Mouse (Mus musculus) mammary gland, adult 2 months (tissue): Measurements from ENCODE around the gene Tyrobp. TPM values are rescaled to one million over a fixed set of nuclear protein-coding genes. Genes with fewer than 3 reads are reported as not detected.

Experiments
- polyA plus RNA-seq: library from polyadenylated mRNA; depleted of rRNA; stranded (reverse); fragments of >200 nt; gene quantifications from 2 replicates; pipeline ENCODE4 v1.2.3, GENCODE M21; 2012; ENCODE audit warnings: low replicate concordance; rRNA removed

Gene Tyrobp
- 324 and 410 TPM in 2 replicates for polyA plus RNA-seq

DNA sequence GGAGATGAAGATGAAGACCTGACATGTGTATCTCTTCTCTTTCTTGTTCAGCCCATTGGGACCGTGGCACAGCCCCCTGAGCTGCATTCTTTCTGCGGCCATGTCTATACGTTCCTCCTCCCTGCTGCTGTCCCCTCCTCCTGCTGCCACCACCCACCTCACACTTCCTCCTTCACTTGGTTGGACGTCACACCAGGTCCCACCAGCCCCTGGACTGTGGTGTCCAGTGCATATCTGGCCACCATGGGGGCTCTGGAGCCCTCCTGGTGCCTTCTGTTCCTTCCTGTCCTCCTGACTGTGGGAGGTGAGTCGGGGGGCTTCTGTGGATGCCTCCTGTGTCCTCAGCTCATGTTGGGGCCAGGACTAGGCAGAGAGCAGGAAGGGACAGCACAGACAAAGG, at the start of gene Tyrobp:
Gene Tyrobp, plus strand, starts transcription at position 165 of the 400 bp plus-strand sequence.

DNA sequence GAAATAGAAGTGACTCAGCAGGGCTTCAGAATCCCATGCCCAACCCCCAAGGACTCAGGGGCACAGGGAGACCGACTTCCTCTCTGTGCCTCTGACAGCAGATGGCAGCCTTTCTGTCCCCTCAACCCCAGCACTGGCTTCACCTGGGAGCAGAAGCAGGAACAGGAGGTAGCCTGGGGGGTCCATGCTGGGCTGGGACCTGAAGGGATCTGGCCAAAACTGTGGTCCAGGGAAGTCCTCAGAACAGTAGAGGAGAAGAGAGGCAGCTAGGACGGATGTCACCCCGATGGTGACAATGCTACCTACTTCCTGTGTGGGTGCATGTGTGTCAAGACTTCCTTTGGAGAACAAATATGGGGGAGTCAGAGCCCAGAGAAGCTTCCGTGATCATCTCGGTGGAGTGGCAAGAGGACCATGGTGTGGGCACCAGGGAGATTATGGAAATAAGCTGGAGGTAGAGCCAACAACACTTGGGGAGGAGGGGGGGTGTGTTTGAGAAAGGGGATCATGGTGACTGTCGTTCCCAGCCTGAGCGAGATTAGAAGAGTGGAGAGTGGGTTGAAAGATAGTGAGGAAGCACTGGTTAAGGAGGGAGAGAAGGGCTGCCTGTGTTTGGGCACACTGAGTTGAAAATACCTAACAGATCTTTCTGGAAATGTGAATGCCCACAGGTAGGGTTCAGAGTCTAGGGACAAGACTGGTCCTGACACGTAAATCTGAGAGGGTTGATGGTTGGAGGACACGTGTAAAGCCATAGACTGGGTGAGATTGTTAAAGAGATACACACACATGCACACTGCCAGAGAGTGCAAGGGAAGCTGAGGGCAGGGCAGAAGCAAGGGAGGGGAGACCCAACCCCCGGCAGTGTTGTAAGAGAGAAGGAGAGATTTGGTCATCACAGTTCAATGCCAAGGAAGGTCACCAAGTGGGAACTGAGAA, 6.3 kb downstream of the Tyrobp start, which contains the start of gene Hcst:
Gene Hcst, minus strand, starts transcription at position 294 of the 939 bp plus-strand sequence.

DNA sequence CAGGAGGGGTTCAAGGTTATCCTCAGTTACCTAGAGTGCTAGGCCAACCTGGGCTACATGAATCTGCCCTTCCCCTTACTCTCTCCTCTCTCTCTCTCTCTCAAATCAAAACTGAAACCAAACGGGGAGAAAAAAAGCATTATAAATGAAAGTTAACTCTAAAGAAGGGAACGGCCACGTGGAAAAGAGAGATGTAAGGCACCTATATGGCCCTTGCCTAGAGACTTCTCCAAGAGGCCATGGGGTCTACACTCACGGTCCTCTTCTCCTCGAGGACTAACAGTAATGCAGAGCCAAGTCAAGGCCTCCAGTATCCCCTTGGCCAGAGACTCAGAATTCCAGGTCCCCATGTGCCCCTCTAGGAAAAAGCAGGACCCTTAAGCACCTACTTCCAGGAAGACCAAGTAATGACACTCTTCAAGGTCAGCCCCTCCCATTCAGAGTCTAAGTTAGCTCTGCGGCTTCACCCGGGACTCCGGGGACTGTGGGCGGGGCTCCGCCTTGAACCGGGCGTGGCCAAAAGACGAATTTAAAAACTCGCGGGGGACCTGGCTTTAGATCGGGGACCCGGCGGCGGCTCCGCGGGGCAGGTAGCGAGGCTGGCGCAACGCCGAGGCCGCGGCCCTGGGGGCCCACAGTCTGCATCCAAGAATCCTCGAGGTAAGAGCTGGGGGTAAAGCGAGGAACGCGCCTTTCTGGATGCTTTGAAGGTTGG, 7.8 kb downstream of the Tyrobp start, which contains the start of gene Nfkbid:
Gene Nfkbid, plus strand, starts transcription at position 558 of the 715 bp plus-strand sequence.

DNA sequence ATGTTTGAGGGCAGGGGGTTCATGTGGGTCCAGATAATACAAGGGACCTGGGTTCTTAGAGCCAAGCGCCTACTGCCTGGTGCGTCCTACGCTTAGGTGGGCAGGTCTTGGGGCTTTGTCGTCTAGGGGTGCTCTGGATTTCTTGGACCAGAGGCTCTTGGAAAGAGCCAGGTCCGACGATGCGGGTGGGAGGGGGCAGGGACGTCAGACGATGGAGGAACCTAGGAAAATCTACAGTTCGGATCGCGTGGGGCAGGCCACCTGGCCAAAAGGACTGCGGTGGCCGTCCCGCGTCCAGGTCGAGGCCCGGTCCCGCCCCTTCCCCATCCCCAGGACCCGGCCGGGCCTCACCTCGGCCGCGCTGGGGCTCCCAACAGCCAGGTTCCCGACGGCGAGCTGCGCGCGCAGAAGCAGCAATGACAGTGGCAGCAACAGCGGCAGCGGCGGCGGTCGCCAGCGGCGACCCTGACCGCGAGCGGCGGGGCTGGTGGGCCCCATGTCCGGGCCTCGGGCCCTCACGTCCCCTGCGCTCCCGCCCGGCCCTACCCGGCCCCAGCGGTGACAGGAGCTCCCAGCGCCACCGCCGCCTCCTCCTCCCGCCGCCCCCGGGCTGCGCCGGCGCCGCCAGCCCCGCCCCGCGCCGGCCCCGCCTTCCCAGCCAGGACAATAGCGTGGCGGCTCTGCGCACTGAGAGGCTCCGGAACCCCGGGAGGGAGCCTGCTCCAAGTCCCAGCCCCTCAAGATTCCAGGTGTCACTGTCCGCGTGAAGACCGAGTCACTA, 31.6 kb downstream of the Tyrobp start, which contains the start of gene Aplp1:
Gene Aplp1, minus strand, starts transcription at position 565 of the 781 bp plus-strand sequence.

DNA sequence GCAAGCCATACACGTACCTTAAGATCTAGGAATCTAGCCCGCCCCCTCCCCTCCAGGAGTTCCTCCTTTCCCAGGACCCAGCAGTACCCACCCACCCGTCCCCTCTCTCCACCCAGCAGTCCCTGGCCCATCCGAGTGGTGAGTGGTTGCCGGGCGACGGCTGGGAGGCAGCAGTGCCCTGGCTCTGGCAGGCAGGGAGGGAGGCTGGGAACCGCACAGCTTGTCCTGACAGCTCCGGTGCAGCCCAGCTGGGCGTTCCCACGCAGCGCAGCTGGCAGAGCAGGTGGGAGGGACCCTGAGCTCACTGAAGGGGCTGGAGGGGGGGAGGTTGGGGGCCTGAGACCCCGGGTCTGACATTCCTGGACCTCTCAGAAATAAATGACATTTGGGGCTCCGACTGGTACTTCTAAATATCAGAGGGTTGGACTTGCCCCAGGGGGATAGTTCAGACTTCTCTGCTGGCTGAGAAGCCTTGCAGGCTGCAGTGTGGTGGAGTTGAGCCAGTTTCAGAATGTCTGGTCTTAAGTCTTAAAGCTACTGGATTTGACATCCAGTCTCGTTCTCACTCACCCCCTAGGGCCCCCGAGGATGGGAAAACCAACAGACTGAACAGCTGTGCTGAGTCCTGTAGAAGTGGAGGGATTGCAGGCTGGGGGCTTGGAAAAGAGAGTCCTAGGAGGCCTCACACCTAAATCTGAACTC, 44.2 kb downstream of the Tyrobp start, which contains the start of the genes Kirrel2 and Nphs1:
Gene Kirrel2, minus strand, starts transcription at position 62 of the 702 bp plus-strand sequence.
Gene Nphs1, plus strand, starts transcription at position 687 of the 702 bp plus-strand sequence.

Other genes starting within 250 kb of the Tyrobp start
- gene Zfp146, start 244.0 kb upstream of the Tyrobp start, polyA plus RNA-seq, result 6.4 and 14.2 TPM in 2 replicates
- gene Cox7a1, start 229.6 kb upstream of the Tyrobp start, polyA plus RNA-seq, result 13.9 and 170 TPM in 2 replicates
- 1,198 and 1,715 TPM in 2 replicates for gene Capns1, start 214.9 kb upstream of the Tyrobp start, polyA plus RNA-seq
- gene Polr2i, start 181.8 kb upstream of the Tyrobp start, polyA plus RNA-seq, result 97.3 and 98.9 TPM in 2 replicates
- gene Tbcb, start 181.5 kb upstream of the Tyrobp start, polyA plus RNA-seq, result 33.0 and 33.5 TPM in 2 replicates
- gene Ovol3, start 178.0 kb upstream of the Tyrobp start, polyA plus RNA-seq, result not detected in 2 replicates
- 0.72 and 1.5 TPM in 2 replicates for gene Thap8, start 133.7 kb upstream of the Tyrobp start, polyA plus RNA-seq
- 34.0 and 37.0 TPM in 2 replicates for gene Wdr62, start 133.3 kb upstream of the Tyrobp start, polyA plus RNA-seq
- 21.3 and 27.3 TPM in 2 replicates for gene Clip3, start 122.0 kb upstream of the Tyrobp start, polyA plus RNA-seq
- gene Alkbh6, start 105.0 kb upstream of the Tyrobp start, polyA plus RNA-seq, result 159 and 218 TPM in 2 replicates
- 58.8 and 76.8 TPM in 2 replicates for gene Syne4, start 99.0 kb upstream of the Tyrobp start, polyA plus RNA-seq
- 0.52 and 2.0 TPM in 2 replicates for gene E130208F15Rik, start 92.0 kb upstream of the Tyrobp start, polyA plus RNA-seq
- gene Sdhaf1, start 89.9 kb upstream of the Tyrobp start, polyA plus RNA-seq, result 18.7 and 40.8 TPM in 2 replicates
- gene Lrfn3, start 51.0 kb upstream of the Tyrobp start, polyA plus RNA-seq, result 6.3 and 9.1 TPM in 2 replicates
- 133 and 195 TPM in 2 replicates for gene Hcst, start 6.1 kb downstream of the Tyrobp start, polyA plus RNA-seq
- gene Nfkbid, start 8.0 kb downstream of the Tyrobp start, polyA plus RNA-seq, result 16.2 and 37.4 TPM in 2 replicates
- gene Aplp1, start 31.8 kb downstream of the Tyrobp start, polyA plus RNA-seq, result 3.7 and 7.4 TPM in 2 replicates
- gene Kirrel2, start 43.9 kb downstream of the Tyrobp start, polyA plus RNA-seq, result 0.63 TPM in 1 of 2 replicates, not detected in the other
- gene Nphs1, start 44.6 kb downstream of the Tyrobp start, polyA plus RNA-seq, result 0.27 and 0.61 TPM in 2 replicates
- 1.4 TPM in 1 of 2 replicates, not detected in the other for gene Prodh2, start 79.9 kb downstream of the Tyrobp start, polyA plus RNA-seq
- 10.7 and 22.5 TPM in 2 replicates for gene Arhgap33, start 121.3 kb downstream of the Tyrobp start, polyA plus RNA-seq
- 49.5 and 798 TPM in 2 replicates for gene Hspb6, start 138.4 kb downstream of the Tyrobp start, polyA plus RNA-seq
- 8.0 and 10.5 TPM in 2 replicates for gene Proser3, start 138.5 kb downstream of the Tyrobp start, polyA plus RNA-seq
- 36.9 and 40.0 TPM in 2 replicates for gene Lin37, start 146.1 kb downstream of the Tyrobp start, polyA plus RNA-seq
- 58.9 and 66.3 TPM in 2 replicates for gene U2af1l4, start 149.5 kb downstream of the Tyrobp start, polyA plus RNA-seq
- 2.1 and 2.5 TPM in 2 replicates for gene Gm49396, start 149.6 kb downstream of the Tyrobp start, polyA plus RNA-seq
- gene Psenen, start 149.9 kb downstream of the Tyrobp start, polyA plus RNA-seq, result 97.0 and 187 TPM in 2 replicates
- 9.9 and 16.6 TPM in 2 replicates for gene Igflr1, start 151.7 kb downstream of the Tyrobp start, polyA plus RNA-seq
- 63.8 and 73.1 TPM in 2 replicates for gene Kmt2b, start 175.0 kb downstream of the Tyrobp start, polyA plus RNA-seq
- gene Zbtb32, start 185.1 kb downstream of the Tyrobp start, polyA plus RNA-seq, result 4.8 and 7.8 TPM in 2 replicates
- 1.4 and 2.3 TPM in 2 replicates for gene Upk1a, start 199.1 kb downstream of the Tyrobp start, polyA plus RNA-seq
- gene Cox6b1, start 212.4 kb downstream of the Tyrobp start, polyA plus RNA-seq, result 332 and 742 TPM in 2 replicates
- gene Etv2, start 222.1 kb downstream of the Tyrobp start, polyA plus RNA-seq, result not detected in 2 replicates
- gene Rbm42, start 236.6 kb downstream of the Tyrobp start, polyA plus RNA-seq, result 53.5 and 112 TPM in 2 replicates